Mouse (Mus musculus): ENCODE data around the gene Wdr77.

GRCm38 (mm10) chr3:105917656-105918354 lies 41.4 kb upstream of the Wdr77 start:
- TF ChIP-seq EP300 (IDR thresholded peaks at IDR 0.05; ENCODE audit: low read depth) (no peak), CTCF (IDR thresholded peaks at IDR 0.05; ENCODE audit: low read depth) (no peak)
